Mouse (Mus musculus): ENCODE data around the gene Slc39a11.

Gene Slc39a11

DNA sequence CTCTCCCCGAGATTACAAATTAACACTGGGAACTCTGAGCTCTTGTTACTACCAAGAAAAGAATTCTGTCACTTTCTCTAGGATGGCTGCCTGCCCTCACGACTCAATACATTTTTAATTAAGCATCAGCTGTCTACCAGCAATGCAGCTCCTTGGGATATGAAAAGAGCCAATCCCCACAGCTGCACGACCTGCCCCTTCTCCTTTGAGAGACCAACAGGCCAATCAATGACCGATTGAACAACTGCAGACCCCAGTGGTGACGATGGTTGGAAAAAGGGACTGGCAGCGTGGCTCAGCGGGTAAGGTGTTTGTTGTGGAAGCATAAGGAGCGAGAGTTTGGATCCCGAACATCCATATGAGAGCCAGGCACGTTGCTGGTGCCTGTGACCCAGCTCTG lies 181.9 kb downstream of the Slc39a11 start:
- CTCF ChIA-PET: no interaction called here

DNA sequence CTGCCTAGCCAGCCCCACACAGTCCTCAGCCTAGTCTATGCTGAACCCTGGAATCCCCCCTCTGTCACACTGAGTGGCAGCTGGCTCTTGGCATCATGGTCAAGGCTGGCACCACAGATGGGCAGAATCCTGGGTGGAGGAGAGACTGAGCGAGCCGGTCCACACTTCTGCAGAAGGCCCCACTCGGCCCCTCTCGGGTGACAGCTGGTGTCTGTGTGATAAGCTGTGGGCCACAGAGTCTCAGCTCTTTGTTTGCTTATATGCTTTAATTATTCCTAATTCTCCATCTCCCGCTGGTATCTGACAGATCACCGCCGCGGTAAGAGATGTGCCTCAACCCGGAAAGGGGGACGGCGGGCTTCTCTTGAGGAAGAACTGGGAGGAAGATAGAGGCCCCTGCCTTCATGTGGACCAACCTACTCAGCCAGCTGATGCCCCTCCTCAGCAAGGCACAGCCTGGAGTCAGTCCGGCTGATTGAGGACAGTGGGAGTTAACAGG lies 182.5 kb downstream of the Slc39a11 start:
- CTCF ChIA-PET: no interaction called here

DNA sequence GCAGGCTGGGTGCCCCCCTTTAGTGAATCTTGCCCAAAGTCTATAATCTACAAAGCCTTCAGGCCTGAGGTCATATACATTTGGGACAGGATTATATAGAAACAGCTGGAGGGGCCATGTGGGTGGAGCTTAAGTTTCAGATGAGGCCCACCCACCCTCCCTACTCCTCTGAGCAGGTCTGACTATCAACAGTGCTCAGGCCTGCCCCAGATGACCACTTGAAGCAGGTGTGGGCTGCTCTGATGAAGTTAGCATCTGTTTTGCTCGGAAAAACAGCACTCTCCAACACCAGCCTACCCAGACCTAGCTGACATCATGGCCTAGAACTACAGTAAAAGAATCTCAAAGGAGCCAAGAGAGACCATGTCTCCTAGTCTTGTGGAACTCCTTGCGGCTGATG lies 189.8 kb downstream of the Slc39a11 start:
- CTCF ChIA-PET: no interaction called here

DNA sequence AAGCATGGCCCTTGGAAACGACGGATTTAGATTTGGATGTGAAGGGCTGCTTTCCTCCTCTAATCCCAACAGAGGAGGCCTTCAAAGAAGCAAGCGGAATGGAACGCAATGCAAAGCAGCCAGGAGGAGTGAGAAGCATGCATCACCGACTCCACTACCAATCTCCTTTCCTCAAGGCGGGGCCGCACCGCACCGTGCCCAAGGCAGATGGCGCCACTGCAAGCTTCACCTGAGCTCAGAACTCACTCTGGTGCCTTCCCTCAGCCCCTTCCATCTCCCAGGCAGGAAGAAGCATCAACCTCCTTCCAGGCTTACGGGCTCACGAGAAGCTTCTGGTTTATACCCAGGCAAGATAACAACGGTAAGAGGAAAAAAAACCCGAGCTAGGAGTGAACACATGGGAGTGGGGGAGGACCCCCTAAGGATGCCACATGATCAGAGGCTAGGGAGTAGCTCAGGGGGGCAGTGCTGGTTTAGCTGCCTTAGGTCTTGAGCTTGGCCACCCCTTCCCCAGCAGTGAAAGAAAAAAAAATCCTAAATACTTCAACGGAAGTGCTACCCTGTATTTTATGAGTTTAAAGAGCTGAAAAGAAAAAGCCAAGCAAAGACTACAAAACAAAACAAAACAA lies 191.2 kb downstream of the Slc39a11 start:
- CTCF ChIA-PET: no interaction called here

DNA sequence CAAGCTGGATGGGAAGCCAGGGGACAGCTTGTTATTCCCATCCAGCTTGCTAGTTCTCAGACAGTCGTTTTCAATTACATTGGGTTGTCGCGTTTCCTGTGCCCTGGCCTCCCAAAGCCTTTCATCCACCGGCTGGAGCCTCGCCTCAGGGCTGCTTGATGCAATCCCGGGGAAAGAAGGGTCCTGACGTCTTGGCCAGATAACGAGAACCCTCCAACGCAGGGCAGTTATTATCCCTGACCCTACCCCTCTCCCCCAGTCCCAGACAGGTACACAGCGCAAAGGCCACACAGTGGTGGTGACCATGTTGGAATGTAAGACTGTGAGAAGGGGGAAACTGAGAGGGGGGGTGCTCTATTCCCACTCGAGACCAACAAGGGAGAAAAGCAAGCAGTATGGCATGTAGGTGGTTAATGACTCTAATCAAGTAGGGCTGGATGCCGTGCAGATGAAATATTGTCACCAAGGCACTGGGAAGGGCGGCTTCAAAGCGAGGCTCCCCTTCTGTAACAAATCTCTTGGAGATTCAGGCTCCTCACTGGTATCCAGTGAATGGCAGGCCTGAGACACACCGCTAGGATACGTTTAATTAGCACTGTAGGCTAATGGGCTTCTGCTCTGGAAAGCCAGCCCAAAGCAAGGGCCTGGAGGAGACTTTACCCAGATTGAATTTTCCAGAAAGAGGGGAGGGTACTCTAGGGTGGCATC lies 196.9 kb downstream of the Slc39a11 start:
- CTCF ChIA-PET: no interaction called here

DNA sequence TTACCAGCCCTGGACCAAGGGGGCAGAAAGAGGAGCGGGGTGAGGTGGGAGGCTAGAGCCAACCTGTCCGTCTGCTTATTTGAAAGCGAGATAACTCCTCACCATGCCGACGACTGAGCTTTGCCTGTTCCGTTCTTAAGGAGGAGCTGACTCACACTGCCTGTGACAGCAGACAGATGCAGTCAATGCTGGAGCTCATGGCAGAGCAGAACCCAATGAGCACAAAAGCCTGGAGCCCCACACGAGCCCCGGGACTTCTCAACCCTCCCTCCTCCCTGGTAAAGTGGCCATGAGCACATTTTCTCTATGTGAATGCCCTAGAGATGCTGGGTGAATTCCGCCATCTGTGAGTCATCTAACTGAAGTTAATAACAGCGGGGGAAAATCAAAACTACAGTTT lies 198.6 kb downstream of the Slc39a11 start:
- CTCF ChIA-PET: no interaction called here

DNA sequence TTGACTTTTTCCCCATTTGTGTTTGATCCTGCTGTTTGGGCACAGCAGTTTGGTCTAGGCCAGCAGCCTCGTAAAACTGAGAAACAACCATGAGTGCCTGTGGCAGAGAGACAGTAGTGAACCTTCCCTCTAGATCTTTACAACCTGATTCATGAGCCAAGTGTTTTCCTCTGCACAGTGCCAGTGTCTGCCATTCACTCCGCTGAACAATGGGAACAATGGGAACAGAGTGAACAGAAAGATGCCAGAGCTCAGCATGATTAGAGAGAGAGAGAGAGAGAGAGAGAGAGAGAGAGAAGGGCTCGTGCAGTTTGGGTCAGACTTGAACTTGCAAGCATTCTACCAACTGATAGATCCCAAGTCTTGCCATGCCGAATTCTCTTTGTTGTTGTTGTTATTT lies 199.2 kb downstream of the Slc39a11 start:
- CTCF ChIA-PET: no interaction called here

DNA sequence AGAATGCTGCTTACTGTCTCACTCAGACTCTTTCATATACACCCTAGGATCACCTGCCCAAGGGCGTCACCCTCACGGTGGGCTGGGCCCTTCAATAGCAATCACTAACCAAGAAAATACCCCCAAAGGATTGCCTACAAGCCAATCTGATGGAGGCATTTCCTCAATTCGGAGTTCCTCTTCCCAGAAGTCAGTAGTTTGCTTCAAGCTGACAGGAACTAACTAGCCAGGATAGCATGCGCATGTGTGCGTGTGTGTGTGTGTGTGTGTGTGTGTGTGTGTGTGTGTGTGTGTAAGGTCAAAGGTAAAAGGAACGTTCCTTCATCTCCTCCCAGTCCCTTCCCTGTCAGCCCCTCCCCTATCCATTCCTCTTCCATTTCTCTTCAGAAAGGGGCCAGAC lies 199.9 kb downstream of the Slc39a11 start:
- CTCF ChIA-PET: no interaction called here

DNA sequence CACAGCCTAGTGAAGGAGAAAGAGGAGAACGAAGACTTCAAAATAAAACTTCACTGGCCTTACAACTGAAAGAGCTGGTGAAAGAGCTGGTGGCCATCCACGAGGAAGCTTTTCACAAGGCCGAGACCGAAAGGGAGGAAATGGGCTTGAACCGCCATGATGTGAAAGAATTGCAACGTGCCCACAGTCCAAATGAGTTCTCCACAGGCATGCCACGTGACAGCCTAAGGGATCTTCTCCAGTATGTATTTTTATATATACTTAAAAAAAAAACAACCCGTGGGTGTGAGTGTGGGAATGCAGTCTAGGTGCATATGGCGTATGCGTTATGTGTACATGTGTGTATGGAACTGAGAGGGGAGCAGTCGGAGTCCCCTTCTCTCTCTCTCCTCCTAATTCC lies 207.8 kb downstream of the Slc39a11 start:
- CTCF ChIA-PET: no interaction called here

DNA sequence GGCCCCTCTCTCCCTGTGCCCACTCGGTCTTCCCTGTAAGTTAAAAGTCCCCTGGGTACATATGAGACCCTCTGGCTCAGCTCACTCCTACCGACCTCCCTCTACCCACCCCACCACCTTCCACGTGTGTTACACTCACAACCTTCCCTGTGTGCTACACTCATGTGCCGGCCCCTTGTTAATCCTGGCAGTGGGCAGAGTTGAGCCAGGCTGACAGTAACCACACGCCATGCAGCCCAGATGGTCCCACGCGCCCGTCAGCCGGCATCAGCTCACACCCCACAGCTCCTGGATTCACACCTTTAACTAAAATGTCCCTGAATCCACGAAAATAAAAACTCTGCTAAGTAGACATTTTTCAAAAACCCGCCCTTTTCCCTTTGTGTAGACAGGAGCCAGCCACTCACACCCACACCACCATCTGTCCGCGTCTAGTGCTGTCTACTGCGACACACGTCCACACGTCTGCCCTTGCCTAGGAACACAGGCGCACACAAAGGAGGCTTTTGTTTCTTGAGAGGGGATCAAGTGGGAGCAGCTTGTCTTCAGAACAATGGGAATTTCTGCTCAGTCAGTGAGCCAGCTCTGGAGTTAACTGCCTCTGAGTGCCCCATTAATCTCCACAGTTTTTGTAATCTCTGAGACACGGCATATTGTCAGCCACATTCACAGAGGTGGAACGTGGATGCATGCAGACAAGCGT lies 210.4 kb downstream of the Slc39a11 start:
- CTCF ChIA-PET: no interaction called here

DNA sequence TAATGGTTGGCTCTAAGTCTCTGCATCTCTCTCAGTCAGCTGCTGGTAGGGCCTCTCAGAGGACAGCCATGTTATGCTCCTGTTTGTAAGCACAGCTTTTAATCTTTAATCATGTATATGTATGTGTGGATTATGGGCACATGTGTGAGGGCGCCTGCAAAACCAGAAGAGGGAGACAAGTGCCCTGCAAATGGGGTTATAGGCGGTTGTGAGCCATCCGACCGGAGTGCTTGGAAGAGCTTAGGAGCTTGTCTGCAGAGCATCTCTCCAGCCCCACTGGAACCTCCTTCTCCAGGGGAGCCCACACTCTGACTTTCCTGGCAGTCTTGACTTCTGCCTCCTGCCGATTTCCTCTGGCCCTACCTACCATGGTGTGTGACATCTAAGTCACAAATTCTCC lies 211.0 kb downstream of the Slc39a11 start:
- CTCF ChIA-PET: no interaction called here

DNA sequence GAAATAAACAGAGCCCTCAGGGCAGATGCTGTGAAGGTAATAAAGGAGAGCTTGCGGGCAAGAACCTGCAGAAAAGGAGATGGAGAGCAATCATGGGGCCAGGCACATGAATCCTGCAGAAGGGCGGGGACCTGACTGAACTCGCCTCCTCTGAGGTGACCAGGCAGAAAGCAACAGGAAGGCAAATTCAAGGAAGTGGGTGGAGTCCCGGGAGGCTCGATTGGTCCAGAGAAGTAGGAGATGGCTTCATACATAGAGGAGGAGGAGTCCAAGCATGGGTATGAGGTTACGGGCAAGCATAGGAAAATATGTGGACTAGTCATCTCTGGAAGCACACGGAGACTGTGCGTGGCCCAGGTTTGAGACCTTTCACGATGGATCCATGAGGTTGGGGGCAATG lies 212.5 kb downstream of the Slc39a11 start:
- CTCF ChIA-PET: no interaction called here

DNA sequence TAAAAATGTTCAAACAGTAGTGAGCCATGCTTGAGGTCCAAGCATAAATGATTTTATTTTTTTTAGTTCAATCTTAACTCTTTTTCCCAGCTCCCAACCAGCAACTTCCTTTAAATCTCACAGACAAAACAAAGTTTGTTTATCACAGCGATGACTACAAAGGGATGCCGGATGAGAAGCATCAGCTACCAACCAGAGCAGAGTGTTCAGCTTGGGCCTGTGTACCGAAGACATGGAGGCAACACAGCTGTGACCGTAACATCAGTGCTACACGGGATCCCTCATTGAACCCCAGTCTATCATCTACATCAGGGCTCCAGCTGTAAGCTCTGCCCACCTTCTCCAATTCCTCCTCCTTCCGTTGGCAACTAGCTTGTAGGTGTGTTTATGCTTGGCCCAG lies 213.6 kb downstream of the Slc39a11 start:
- CTCF ChIA-PET: no interaction called here

DNA sequence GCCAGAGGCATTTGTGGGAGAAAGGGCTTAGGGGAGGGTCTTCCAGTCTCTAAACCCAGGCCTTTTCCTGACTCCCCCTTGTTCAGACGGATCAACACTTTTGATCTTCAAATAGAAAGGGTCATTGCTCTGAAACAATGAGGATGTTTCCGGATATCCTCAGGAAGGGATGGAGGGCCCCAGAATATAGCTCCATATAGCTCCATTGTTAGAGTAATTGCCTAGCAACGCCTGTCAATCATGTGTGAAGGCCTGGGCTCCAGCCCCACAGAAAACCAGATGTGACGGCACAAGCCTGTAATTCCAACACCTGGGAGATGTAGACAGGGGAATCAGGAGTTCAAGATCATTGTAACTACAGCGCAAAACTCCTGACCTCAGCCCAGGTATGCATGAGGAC lies 214.2 kb downstream of the Slc39a11 start:
- CTCF ChIA-PET: no interaction called here

DNA sequence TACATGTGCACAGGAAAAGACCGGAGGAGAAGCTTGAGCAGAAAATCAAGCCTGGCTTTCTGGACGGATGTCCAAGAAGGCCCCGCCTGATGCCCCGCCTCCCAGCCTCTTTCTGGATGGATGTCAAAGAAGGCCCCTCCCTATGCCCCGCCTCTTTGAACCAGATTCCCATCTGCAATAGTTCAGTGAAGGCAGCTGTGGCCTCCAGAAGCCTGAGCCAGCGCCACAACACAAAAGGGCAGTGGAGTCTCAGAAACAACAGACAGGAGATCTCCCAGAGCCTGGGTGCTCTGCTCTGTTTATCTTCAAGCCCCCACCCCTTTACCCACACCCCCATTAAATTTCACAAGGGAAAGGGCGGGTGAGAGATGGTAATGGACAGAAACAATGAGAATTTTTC lies 218.7 kb downstream of the Slc39a11 start:
- CTCF ChIA-PET: no interaction called here

DNA sequence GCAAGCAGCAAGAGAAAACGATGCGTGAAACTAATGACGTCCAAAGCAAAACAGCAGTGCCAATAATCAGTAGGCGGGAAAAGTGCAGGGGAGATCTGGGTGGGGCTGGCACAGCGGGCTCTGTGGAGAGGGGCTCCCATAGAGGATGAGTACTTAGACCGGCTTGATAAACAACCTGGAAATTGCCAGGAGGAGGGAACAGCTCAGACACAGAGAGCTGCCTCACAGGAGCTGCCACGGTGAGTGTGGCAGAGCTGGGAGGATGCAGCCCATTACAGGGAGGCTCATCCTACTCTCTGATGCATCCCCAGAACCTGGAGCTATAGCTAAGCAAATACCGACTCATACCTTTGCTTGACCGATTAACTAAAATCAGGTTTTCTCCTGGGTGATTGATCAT lies 224.0 kb downstream of the Slc39a11 start:
- CTCF ChIA-PET: no interaction called here

DNA sequence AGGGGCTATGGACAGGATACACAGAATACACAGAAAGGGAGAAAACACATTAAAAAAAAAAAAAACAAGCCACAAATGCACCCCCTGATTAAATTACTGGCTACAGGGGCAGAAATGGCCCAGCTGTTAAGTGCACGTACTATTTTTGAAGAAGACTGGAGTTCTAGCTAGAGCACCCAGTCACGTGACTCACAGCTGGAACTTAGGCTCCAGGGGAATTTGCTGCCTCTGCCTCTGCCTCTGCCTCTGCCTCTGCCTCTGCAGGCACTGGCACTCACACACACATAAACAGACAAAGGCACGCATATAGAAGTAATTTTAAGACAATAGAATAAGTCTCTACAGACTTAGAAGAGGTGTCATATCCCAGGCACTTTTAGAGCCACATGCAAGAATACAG lies 224.4 kb downstream of the Slc39a11 start:
- CTCF ChIA-PET: no interaction called here

DNA sequence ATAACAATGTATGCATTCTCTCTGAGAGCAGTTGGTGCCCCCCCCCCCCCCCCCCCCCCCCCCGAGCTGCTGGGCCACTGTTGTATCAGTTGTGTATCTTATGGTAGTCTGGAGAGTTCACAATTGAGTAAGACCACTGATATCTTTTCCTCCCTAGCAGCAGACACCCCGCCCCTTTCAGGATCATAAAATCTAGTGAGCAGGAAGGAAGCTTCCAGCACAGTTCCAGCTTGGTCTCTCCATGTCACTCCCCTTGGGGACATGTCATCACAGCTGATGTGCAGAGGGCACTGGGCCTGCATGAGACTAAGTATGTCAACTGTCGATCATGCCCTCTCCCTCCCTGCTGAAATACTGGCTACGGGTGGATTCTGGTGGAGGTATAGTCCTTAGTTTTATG lies 225.1 kb downstream of the Slc39a11 start:
- CTCF ChIA-PET: no interaction called here

DNA sequence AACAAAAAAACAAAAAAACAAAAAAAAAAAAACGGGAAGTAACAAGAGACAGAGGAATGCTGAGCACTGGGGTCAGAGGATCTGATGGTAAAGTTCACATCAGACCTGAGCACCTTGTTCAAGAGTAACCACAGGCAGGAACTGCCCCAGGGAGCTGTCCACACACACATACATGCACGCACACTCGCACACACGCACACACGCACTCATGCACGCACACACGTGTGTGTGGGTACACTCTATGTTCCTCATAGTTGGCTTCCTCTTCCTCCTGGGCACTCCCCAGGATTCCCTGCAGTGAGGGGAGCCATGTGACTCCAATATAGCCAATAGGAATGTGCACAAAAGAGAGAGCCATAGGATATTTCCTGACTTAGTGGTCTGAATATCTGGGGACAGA lies 227.3 kb downstream of the Slc39a11 start:
- CTCF ChIA-PET: interaction anchor here (0.6 kb wide), 1 partner anchor 21 kb away, joined by 3 read pairs; no protein-coding TSS in a partner anchor

DNA sequence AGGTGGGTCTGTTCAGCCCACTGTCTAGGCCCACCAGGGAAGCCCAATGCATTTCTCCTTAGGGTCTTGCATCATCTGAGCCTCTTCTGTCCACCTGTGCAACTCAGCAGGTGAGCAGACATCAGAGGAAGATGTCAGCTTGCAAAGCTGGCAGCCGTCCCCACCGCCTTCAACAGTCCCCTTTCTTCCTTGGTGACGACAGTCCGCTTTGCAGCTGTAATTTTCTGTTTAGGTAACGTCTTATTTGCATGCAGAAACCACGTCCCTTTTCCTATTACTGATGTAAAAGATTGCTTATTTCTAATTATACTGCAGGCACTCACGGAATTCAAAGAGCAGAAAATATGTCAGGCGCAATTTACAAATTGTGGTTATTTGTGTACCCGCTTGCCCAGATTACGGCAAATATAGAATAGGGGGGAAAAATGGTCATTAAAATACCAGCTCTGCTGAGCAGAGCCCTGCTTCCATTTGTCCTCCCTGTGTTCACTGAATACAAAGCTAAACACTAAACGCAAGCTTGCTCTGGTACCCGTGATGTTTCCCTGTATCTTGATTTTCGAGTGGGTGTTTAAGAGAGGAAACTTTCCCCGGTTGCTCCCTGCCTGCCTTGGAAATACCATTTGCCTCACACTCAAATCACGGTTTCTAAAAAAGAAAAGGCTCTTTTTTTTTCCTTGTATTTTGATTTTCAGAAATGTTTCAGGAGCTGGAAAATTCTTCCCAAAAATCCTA lies 230.8 kb downstream of the Slc39a11 start:
- CTCF ChIA-PET: no interaction called here

DNA sequence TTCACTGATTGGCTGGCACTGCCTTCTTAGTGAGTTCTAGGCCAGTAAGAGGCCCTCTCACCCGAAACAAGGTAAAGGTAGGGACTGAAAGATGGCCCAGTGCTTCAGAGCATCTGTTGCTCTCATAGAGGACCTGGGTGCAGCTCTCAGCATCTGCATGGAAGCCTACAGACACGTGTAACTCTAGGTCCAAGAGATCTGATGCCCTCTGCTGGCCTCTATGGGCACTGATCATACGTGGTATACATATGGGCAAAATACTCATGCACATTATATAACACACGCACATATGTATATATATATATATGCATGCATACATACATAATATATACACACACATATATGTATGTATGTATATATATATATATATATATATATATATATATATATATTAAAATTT lies 231.9 kb downstream of the Slc39a11 start:
- CTCF ChIA-PET: interaction anchor here (0.6 kb wide), 1 partner anchor 10 kb away, joined by 3 read pairs; no protein-coding TSS in a partner anchor

DNA sequence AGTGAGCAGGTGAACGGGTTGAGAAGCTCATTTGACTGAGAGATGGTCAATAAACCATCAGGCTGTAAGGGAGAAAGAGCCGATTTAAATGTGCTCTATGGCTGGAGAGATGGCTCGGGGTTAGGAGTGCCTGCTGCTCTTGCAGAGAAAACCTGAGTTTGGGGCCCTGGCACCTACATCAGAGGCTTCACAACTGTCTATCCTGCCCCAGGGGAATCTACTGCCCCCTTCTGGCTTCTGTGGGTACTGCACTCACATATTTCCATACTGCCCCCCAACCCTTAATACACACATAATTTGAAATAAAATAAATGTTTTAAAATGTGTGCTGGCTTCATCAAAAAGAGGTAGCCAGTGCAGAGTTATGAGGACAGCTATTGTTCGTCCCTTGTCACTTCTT lies 237.3 kb downstream of the Slc39a11 start:
- CTCF ChIA-PET: no interaction called here

DNA sequence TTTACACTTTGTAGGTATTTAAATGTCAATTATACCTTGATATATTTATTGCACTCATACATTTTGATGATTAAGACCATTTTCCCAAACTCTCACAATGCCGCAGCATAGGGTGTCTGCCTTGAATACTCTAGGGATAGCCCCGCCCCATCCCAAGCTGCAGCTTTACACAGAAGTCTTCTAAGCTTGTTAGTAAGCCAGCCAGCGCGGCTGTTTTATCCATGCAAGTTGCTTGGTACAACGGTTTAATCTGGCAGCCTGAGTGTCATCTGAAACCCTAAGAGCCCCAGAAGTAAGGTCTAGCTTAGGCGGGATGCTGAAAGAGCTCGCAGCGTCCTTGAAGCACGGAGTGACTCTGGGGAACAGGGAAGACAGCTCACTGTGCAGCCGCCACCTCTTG lies 238.1 kb downstream of the Slc39a11 start:
- CTCF ChIA-PET: no interaction called here

Measured in spleen, embryonic (tissue).